Mouse (Mus musculus) c-Kit-positive CD71-positive TER-119-positive erythroid progenitor cells, embryonic 14.5 days (primary cell): Measurements from ENCODE around the gene Dctpp1.
"Not testable (repeated sequence)": the region's sequence is repeated elsewhere in the genome, so short reads cannot be mapped to it uniquely, and the experiment has no call there.

ENCODE experiments used
- DNase-seq: peaks from one replicate; pipeline ENCODE4 v3.0.0-alpha.2; 2013; ENCODE audit warnings: low spot score

Dctpp1 gene

GRCm38 (mm10) chr7:127270256-127270655 is 9.7 kb upstream of the Dctpp1 start:
- DNase-seq = no peak

- no peak for DNase-seq
Observed at GRCm38 (mm10) chr7:127263526-127263925, 3.0 kb upstream of the Dctpp1 start.

- no peak for DNase-seq
Observed at GRCm38 (mm10) chr7:127262218-127262961, 1.9 kb upstream of the Dctpp1 start.

GRCm38 (mm10) chr7:127259186-127259905 is 1.2 kb downstream of the Dctpp1 start:
- DNase-seq = no peak

- DNase-seq = no peak
Observed at GRCm38 (mm10) chr7:127256518-127256917, 4.0 kb downstream of the Dctpp1 start.

GRCm38 (mm10) chr7:127255965-127256364 is 4.5 kb downstream of the Dctpp1 start:
- DNase-seq = no peak

GRCm38 (mm10) chr7:127255008-127255407 is 5.5 kb downstream of the Dctpp1 start:
- no peak for DNase-seq

- DNase-seq = peak; percentile 94
Observed at GRCm38 (mm10) chr7:127253821-127254769, 6.4 kb downstream of the Dctpp1 start.

- no peak for DNase-seq
Observed at GRCm38 (mm10) chr7:127253341-127253740, 7.2 kb downstream of the Dctpp1 start.

GRCm38 (mm10) chr7:127252414-127252813 is 8.1 kb downstream of the Dctpp1 start:
- peak; percentile 48 for DNase-seq

GRCm38 (mm10) chr7:127250511-127250910 is 10.0 kb downstream of the Dctpp1 start:
- DNase-seq = not testable (repeated sequence)

GRCm38 (mm10) chr7:127244658-127245510 is 15.6 kb downstream of the Dctpp1 start:
- no peak for DNase-seq

GRCm38 (mm10) chr7:127243870-127244657 is 16.4 kb downstream of the Dctpp1 start, which contains the start of gene Zfp771:
Gene Zfp771, plus strand, starts transcription at chr7:127244274.
- peak; percentile 88 for DNase-seq

- no peak for DNase-seq
Observed at GRCm38 (mm10) chr7:127243361-127243867, 17.1 kb downstream of the Dctpp1 start.

GRCm38 (mm10) chr7:127234777-127235176 is 25.7 kb downstream of the Dctpp1 start:
- DNase-seq = no peak

GRCm38 (mm10) chr7:127233765-127234164 is 26.7 kb downstream of the Dctpp1 start:
- no peak for DNase-seq

- DNase-seq = peak; percentile 44
Observed at GRCm38 (mm10) chr7:127233368-127233749, 27.1 kb downstream of the Dctpp1 start.

- peak; percentile 69 for DNase-seq
Observed at GRCm38 (mm10) chr7:127232622-127233367, 27.7 kb downstream of the Dctpp1 start, which contains the start of the genes Zfp553 and Sept1. Gene Zfp553, plus strand, starts transcription at chr7:127233061. Gene Sept1, minus strand, starts transcription at chr7:127233130.
